Mouse (Mus musculus) thymus, postnatal 14 days (tissue): ENCODE data around the gene Olfr202.
"Not testable (repeated sequence)": the region's sequence is repeated elsewhere in the genome, so short reads cannot be mapped to it uniquely, and the experiment has no call there.

Experiments used
- DNase-seq: peaks from one replicate; pipeline ENCODE4 v3.0.0; 2021

The Olfr202 gene

DNA sequence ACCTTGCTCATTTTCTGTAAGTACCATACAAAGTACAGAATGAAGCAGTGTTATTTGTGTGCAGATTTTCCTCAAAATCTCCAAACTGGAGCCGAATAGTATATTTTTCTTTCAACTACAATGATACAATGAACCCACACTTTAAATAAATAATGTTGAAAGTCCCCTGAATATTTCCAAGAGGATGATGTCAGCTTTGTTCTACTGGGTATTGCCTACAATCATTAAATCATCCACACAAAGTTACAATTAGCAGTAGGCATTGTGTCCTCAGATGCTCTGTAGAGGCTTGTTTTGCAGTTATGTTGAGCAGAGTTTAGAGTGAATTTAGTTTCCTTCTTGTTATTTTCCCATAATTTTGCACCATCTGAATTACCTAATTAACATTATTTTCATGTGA is at the start of gene Olfr202:
Olfr202 (minus strand) TSS at position 101 of the 400 bp plus-strand sequence.
- no peak for DNase-seq

GRCm38 (mm10) chr16:59331038-59331437 is 44.4 kb upstream of the Olfr202 start, which contains the start of gene Olfr205:
TSS of gene Olfr205 (minus strand) at chr16:59331138.
- no peak for DNase-seq

GRCm38 (mm10) chr16:59323262-59323661 is 36.7 kb upstream of the Olfr202 start:
- not testable (repeated sequence) for DNase-seq

- no peak for DNase-seq
These were observed 31.6 kb upstream of the Olfr202 start, which contains the start of gene Olfr204 for GRCm38 (mm10) chr16:59318148-59318547. TSS of gene Olfr204 (minus strand) at chr16:59318248.

- DNase-seq = no peak
These were observed 12.0 kb upstream of the Olfr202 start, which contains the start of gene Olfr203 for GRCm38 (mm10) chr16:59298581-59298980. TSS of gene Olfr203 (plus strand) at chr16:59298881.

DNA sequence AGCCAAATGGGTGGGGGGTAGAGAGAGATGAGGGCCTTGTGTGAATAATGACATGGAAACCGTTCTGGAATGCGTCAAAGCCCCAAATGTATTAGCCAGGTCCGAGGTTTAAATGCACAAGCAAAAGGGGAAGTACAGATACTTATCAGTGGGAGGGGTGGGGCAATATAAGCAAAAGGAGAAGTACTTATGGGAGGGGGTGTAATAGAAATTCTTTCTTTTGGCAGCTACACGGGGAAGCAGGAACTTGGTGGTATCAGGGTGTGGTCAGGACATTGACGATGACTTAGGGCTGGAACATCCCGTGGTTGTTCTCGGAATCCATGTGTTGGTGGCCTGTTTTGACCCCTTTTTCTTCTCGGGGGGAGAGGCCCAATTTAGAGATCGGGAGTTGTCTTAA is 983 bp upstream of the Olfr202 start:
- DNase-seq = not testable (repeated sequence)

GRCm38 (mm10) chr16:59283476-59283875 is 3.1 kb downstream of the Olfr202 start:
- DNase-seq = no peak

DNA sequence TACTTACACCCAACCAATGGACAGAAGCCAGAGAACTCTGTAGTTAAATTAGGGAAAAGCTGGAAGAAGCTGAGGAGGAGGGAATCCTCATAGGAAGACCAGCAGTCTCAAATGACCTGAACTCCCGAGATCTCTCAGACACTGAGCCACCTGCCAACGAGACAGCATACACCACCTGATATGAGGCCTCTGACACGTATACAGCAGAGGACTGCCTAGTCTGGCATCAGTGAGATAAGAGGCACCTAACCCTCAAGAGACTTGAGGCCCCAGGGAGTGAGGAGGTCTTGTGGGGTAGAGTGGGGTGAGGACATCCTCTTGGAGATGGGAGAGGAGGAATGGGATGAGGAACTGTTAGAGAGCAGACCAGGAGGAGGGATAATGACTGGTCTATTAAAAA is 6.1 kb downstream of the Olfr202 start:
- no peak for DNase-seq

- DNase-seq = not testable (repeated sequence)
These were observed 14.1 kb downstream of the Olfr202 start, which contains the start of gene Olfr201 for GRCm38 (mm10) chr16:59272532-59272931. TSS of gene Olfr201 (minus strand) at chr16:59272632.

DNA sequence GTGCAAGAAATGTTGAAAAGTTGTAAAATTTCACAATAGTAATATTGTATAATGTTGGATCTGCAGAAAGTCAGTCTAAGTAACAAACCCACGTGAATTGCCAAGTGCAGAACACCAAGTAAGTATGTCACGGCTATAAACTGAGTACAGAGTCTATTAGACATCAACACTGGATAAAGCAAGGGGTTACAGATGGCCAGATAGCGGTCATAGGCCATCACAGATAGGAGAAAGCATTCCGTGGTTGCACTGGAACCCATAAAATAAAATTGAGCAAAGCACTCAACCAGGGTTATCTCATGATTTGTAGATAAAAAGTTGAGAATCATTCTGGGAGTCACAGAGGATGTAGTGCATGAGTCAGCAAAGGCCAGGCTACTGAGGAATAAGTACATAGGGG is 17.5 kb downstream of the Olfr202 start:
- DNase-seq = not testable (repeated sequence)

GRCm38 (mm10) chr16:59249684-59250083 is 36.9 kb downstream of the Olfr202 start:
- no peak for DNase-seq
